Mouse (Mus musculus): ENCODE data around the gene Upk3bl. TPM values are rescaled to one million over a fixed set of nuclear protein-coding genes. Genes with fewer than 3 reads are reported as not detected.
A peak's percentile ranks its signal among the peaks of the same experiment; 100 is the strongest.

Upk3bl gene
- total RNA-seq, 2 experiments from 2014 or later: not detected

DNA sequence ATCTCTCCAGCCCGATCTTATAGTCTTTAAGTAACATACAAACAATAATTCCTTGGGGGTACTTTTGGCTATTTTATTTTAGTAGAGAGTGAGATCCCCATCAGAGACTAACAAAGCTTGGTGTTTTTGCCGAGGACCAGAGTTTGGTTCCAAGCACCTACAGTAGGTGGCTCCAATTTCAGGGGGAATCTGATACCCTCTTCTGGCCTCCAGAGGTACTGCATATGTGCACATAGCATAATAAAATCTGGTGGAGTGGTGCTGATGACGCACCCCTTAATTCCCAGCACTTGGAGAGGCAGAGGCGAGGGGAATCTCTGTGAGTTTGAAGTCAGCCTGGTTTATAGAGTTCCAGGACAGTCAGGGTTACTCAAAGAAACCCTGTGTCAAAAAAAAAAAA, 28.1 kb downstream of the Upk3bl start:
- Histone ChIP-seq H3K4me3 (no peak overlapping the region), H3K27ac (no peak overlapping the region)
- DNase-seq (ENCODE audit: low spot score in 2 of 2): no peak
- peak; percentile 57 for TF ChIP-seq CTCF (conservative IDR thresholded peaks at IDR 0.05)

DNA sequence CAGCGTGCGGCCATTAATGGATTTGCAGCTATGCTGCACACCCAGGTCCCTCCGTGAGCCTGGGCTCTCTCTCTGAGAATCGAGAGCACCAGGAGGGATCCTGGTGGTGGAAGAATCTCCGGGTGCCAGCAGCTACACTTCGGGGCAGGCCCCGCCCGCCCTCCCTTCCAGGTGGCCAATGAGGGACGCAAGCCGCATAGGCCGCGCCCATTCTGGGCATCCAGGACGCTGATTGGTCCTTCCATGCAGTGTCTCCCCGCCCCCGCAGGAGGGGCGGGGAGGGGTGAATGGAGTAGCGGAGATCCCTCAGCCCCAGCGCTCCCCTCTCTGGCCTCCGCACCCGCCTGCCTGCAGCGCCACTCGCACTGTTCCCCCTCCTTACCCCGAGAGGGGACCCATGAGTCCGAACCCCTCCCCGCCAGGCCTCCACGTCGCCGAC, 29.4 kb downstream of the Upk3bl start, which contains the start of gene Rasa4:
Rasa4 (plus strand) TSS at position 248 of the 439 bp plus-strand sequence.
- H3K4me3 ChIP-seq: peak within 1 kb of the TSS; percentile 82
- 0 out of 2 replicates have a peak within 1 kb of the TSS, but pooled peaks have one; percentile 33 for H3K27ac ChIP-seq
- DNase-seq (ENCODE audit: low spot score in 2 of 2): peak; percentile 90 to 94
- peak; percentile 61 for TF ChIP-seq CTCF (conservative IDR thresholded peaks at IDR 0.05)

DNA sequence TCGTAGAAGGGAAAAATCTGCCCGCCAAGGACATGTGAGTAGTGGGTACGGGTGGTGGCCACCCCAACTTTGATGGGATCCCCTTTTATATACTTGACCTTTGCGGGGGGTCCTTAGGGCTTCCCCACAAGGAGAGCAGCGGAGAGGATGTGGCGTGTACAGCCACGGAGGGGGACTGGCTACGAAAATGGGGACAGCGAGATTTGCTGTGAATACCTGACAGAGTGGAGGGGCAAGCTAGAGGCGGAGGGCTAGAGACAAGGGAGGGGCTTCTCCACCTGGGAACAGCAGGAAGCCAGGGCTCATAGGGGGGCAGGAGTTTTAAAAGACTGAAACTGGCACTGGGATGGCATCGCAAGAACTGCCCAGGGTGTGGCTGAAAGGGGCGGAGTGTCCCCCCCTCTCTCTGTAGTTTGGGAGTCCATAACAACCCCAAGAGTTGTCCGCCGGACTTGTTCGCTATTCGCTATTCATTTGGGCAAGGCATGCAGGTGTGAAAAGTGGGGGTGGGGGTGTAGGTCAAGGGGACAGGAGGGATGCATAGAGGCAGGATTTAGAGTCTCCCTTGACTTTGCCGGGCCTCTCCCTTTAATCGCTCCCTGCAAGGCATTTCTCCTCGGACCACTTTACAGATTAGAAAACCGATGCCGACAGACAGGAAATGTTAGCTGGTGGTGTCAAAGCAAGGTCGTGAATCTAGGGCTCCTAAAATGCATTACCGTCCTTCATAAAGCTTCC, 30.0 kb downstream of the Upk3bl start:
- no peak for TF ChIP-seq CTCF (conservative IDR thresholded peaks at IDR 0.05)
- no peak for DNase-seq (ENCODE audit: low spot score in 2 of 2)
- Histone ChIP-seq H3K27ac (0 out of 2 replicates have a peak overlapping the region, but pooled peaks have one; percentile 33), H3K4me3 (peak overlapping the region; percentile 82)

DNA sequence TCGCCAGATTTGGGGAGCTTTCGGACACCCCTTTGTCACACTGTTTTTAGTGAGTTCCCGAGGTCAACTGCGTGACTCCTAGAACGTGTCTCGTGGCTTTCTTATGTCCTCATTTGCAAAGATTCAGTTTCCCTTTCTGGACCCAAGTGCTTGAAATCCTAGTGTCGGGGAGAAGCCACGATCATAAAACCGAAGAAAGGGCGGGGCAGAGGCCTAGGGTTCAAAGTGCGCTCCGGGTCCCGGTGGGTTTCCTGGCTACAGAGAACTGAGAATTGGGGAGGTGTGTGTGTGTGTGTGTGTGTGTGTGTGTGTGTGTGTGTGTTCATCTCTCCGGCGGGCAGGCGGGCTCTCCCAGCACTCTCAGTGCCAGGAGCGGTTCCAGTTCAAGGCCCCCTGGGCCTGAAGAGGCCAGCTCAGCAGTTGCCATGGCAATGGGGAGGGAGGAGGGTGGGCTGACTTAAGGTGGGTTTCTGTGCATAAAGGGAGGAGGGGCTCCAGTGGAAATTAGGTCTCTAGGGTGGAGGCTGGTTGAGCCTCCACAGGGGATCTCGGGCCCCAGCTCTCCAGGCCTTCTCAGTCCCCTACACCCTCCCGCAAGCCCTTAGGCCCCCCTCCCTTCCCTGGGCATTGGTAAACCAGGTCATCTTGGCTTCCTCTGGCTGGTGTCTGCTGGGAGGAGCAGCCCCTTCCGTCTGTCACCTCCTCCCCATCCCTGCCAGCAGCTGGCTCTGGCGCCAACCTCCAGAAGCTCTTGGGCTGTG, 30.8 kb downstream of the Upk3bl start:
- no peak for TF ChIP-seq CTCF (conservative IDR thresholded peaks at IDR 0.05)
- no peak overlapping the region for H3K27ac ChIP-seq
- H3K4me3 ChIP-seq: peak overlapping the region; percentile 82; the same call in 1 of the 2 replicates
- DNase-seq (ENCODE audit: low spot score in 2 of 2): no peak

DNA sequence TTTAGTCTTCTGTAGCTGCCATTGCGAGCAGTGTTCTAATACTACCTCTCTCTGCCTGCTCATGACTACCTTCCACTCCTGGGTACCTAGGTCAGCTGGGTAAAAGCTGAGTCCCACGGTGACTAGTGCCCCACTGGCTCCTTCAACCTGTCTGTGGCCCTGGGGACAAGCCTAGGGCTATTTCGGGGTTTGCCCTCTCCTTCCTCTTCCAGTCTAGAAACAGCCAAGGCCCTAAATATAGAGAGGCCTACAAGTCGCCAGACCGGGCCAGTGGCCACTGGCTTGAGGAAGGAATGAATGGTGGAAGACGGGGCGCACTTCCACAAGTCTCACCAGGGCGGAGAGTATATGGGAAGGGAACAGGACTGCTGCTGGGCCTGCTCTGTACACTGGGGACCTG, 32.0 kb downstream of the Upk3bl start:
- H3K4me3 ChIP-seq: no peak overlapping the region
- H3K27ac ChIP-seq: no peak overlapping the region
- DNase-seq (ENCODE audit: low spot score in 2 of 2): no peak
- no peak for TF ChIP-seq CTCF (conservative IDR thresholded peaks at IDR 0.05)

DNA sequence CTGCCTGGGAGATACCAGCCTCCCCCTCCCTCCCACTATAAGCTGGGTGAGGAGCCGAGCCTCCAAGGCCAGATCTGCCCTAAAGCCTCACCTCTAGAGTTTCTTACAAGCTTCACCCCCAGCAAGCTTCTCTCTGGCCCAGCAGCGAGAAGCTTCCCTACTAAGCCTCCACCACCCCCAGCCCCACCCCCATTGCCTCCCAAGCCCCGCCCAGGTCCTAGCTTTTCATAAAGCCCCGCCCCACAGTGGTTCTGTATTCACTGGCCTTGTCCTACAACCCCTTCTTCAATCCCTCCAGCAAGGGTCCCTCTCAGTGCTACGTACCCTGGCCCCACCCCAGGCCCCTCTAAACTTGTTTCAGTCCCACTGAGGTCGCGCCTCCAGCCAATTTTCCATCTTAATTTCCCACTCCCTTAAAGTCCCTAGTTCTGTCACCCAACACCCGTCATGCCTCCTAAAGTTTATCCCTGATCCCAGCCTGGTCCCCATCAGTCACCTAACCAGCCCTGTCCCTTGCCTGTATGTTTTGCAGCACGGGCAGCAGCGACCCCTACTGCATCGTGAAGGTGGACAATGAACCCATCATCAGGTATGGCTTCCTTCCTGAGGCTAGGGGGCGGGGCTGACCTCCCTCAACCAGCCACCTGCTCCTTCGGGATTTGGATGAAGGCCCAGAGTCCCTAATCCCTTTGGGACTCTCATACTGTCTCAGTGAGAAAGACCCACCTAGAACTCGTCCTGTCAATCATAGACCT, 34.7 kb downstream of the Upk3bl start:
- no peak for DNase-seq (ENCODE audit: low spot score in 2 of 2)
- H3K4me3 ChIP-seq: no peak overlapping the region
- H3K27ac ChIP-seq: no peak overlapping the region
- 0 out of 2 replicates have a peak, but pooled peaks have one; percentile 16 for TF ChIP-seq CTCF (conservative IDR thresholded peaks at IDR 0.05)

DNA sequence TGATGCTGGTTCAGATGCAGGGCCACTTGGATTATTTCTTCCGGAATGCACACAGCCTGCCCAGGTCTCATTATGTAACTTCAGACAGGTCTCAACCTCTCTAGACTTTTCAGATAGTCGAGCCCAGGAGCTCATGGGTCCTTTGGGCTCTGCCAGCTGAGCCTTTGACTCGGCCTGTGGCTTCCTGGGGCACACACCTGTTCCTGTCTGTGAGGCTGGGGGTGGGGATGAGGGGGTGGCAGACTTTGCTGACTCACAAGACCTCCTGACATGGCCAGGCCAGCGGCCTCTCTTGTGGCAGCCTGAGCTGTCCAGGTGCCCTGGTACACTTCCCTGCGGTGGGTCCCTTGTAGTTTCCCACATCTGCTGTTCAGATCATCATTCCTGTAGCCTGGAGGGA, 37.6 kb downstream of the Upk3bl start:
- Histone ChIP-seq H3K4me3 (no peak overlapping the region), H3K27ac (no peak overlapping the region)
- no peak for TF ChIP-seq CTCF (conservative IDR thresholded peaks at IDR 0.05)
- DNase-seq (ENCODE audit: low spot score in 2 of 2): no peak

DNA sequence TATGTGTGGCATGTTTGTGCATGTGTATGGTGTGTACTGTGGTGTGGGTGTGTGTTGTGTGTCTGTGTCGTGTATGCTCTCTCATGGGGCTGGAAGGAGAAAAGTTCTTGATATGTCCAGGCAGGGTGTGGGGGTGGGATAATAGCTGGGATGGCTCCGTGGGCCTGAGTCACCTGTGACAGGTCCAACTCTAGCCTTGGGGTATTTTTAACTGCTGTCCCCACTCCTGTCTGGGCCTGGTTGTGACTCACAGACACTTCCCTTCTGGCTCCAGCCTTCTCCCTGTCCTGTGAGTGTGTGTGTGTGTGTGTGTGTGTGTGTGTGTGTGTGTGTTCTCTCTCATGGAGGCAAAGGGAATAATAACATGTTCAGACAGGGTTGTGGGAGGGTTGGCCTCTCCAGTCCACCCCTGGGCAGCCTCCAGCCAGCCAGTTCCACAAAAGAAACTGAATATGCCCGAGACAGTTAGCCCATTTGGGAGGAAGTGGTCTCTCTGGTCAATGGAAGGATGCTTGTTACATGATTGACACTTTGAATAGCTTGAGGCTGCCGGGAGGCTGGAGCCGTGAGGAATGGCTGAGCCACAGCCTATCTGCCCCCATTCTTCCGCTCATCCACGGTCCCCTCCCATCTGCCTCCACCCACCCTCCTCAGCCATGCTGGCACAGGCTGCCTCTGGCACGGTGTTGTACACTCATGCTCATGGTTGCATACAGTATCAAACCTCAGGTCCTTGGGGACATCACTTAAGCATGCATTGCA, 40.1 kb downstream of the Upk3bl start:
- no peak for TF ChIP-seq CTCF (conservative IDR thresholded peaks at IDR 0.05)
- Histone ChIP-seq H3K4me3 (no peak overlapping the region), H3K27ac (no peak overlapping the region)
- DNase-seq (ENCODE audit: low spot score in 2 of 2): peak; percentile 39 to 41

DNA sequence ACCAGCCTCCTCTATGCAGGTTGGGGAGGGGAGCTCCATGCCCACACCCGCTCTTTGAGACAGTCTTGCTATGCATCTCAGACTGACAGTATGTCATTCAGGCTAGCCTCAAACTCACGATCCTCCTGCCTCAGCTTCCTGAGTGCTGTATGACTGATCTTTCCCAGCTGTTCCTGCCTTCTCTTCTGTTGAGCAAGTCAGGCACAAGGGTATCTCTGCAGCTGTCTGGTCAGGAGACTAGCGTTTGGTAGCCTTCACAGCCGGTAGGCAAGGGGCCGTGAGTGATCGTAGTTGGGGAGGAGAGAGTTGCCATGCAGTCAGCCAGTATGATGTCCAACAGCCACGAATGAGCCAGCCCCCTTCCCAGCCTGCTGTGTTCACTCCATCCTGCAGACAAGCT, 40.8 kb downstream of the Upk3bl start:
- TF ChIP-seq CTCF (conservative IDR thresholded peaks at IDR 0.05): no peak
- Histone ChIP-seq H3K4me3 (no peak overlapping the region), H3K27ac (no peak overlapping the region)
- DNase-seq (ENCODE audit: low spot score in 2 of 2): no peak

DNA sequence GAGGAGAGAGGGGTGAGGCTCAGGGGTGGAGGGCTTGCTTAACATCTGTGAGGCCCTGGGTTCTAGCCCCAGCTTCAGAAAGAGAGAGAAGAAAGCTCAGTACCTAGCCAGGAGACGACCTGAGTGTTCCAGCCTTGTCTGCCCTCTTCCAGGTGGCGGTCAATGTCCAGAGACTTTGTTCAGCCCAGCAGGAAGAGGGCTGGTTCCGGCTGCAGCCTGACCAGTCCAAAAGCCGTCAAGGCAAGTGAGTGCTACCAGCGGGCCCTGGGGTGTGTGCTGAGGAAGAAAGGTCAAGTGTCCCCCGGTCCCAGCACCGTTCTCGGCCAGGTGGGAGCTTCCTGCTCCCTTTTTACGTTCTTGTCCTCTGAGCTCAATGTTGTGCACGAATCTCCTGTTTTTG, 44.2 kb downstream of the Upk3bl start:
- TF ChIP-seq CTCF (conservative IDR thresholded peaks at IDR 0.05): no peak
- DNase-seq (ENCODE audit: low spot score in 2 of 2): no peak
- H3K27ac ChIP-seq: no peak overlapping the region
- no peak overlapping the region for H3K4me3 ChIP-seq

DNA sequence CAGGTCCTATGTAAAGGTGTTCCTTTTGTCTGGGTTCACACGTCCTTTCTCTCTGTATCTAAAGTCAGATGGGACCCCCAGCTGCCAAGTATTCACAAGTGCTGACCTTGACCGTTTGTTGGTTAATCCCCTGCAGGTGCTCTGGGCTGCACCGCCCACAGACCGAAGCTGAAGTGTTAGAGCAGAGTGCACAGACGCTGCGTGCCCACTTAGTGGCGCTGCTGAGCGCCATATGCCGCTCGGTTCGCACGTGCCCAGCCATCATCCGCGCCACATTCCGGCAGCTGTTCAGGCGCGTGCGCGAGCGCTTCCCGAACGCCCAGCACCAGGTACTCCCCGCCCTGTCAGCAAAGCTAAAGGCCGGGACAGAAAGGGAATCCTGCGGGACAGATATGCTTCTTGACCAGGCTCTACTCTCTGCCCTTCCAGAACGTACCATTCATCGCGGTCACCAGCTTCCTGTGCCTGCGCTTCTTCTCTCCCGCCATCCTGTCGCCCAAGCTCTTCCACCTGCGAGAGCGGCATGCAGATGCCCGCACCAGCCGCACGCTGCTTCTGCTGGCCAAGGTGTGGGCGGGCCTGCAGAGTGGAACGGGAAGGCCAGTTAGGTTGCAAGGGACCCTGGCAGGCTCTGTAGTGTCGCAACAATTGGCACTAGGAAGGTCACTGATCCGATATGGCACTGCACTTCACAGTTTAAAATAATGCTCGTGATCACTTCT, 48.0 kb downstream of the Upk3bl start:
- no peak overlapping the region; the same call in 1 of the 2 replicates for H3K27ac ChIP-seq
- TF ChIP-seq CTCF (conservative IDR thresholded peaks at IDR 0.05): peak; percentile 98
- peak; percentile 53 to 75 for DNase-seq (ENCODE audit: low spot score in 2 of 2)
- H3K4me3 ChIP-seq: peak overlapping the region; percentile 54

Measured in layer of hippocampus, adult 2 months (tissue).